Mouse (Mus musculus): ENCODE measurements at regions not wholly inside any gene's neighbourhood (a gene's known extent, or its start where the extent isn't known, plus 50 kb on each side); places are given as distances from the start of the nearest gene placed in this dataset.

DNA sequence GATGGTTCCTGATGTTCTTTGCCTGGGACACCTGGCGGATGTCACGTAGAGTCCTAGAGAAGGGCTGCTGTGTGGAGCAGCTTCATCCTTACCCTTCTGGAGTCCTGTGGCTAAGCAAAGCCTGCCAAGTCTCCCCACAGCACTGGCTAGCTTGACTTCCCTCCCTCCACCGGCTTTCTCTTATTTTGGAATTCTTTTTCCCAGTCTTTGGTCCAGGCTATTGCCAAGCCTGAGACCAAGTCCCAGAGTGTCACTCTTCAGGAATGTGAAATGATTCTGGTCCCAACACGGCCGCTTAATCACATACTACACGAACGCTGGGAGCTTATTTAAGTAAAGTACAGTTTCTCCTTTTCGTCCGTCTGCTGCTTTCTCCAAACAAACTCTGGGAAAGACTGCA is 146.4 kb downstream of the Fndc1 start:
- DNase-seq (ENCODE audit: low read depth, low spot score), result no peak

DNA sequence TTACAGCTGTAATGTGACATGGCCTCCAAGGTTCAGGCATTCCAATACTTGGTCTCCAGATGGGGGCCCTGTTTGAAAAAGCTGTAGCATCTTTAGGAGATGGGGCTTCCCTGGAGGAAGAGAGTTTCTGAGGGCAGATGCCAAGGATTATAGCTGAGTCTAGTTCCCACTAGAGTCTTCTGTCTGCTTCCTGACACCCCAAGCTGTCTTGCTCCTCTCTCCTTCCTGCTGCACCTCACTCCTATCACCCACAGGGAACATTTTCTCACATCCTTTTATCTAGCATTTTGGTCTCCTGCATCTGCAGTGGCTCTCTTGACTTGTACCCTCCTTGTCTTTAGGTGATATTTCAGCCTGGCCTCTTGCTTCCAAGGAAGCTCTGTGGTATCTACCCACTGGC is 147.3 kb downstream of the Fndc1 start:
- no peak for DNase-seq (ENCODE audit: low read depth, low spot score)

DNA sequence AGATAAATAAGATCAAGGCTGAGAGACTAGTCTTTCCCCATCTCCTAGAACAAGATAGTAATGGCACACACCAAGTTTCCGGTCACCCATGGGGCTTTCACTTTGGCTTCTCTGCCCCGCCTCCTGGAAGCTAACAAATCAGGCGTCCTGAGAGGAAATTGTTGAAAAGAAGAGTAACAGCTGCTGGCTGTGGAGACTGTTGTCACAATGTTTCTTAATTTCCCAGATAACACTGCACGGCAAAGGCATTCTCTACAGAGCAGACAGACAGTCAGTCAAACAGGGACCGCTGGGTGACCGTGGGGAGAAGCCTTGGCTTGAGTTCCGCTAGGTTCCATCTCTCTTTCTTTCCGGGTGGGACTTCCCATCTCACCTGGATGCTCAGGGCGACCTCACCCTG is 148.2 kb downstream of the Fndc1 start:
- no peak for DNase-seq (ENCODE audit: low read depth, low spot score)

DNA sequence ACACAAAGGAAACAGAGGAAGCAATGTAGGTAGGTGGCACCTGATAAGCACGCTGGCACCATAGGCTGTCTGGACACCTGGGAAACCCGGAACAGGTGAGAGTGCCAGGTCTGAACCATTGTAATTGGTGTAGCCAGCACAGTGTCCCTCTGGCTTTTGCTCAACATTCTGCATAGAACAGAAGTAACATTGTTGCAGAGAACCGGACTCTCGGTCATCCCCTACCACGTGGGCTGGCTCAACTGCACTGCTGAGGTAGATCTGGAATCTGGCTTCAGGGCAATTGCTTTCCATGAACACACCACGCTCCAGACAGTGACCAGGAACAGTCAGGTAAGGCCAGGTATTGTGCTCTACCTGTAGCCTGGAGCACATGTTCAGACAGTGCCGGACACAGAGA is 149.3 kb downstream of the Fndc1 start:
- DNase-seq (ENCODE audit: low read depth, low spot score), result no peak

DNA sequence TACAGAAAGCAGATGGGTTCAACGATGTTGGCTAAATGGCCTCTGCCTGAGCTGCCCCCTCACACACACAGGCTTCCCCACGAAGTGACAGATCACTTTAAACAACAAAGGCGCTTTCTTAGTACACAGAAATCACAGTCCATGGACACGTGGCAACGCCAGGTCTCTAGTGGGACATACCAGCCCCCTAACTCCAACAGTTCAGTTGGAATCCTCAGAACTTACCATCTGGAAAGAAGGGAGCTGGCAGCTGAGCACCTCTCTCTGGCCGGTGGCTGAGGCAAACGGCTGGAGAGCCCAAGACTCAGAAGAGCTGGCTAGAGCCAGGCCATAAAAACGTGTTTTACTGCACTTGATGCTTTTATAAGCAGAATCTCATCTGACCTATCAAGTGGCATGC is 149.8 kb downstream of the Fndc1 start:
- no peak for DNase-seq (ENCODE audit: low read depth, low spot score)

DNA sequence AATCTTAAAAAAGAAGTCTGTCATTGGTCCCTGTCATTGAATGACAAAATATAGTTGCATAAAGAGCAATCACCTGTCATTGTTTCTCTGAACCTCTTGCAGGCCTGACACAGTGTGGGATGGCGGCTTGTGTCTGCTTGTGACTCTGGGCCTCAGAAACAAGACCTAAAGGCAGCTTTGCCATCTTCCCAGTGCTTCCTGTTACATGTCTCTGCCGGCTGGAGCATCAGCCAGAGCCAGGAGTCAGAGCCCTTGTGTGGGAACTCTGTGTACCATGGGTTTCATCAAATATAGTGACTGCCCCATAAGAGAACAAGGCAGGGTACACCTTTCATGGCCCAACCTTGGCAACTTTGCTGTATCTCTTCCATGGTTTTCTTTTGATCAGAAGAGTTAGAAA is 150.3 kb downstream of the Fndc1 start:
- no peak for DNase-seq (ENCODE audit: low read depth, low spot score)

DNA sequence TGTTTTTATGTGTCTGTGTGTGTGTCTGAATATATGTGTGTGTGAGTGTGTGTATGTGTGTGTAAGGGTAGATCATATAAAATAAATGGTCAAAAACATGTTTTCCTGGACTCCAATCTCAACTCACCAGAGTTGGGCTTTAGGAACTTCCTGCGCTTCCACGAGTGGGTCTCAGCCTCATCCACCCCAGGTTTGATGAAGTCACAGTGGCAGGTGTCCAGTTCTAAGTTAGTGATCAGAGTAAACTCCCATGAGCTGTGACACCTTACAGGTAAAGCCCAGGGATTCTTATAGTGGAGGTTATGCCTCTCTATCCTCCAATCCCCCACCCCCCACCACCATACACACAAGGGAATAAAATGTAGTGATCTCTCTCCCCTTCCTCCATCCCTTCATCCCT is 152.6 kb downstream of the Fndc1 start:
- no peak for DNase-seq (ENCODE audit: low read depth, low spot score)

DNA sequence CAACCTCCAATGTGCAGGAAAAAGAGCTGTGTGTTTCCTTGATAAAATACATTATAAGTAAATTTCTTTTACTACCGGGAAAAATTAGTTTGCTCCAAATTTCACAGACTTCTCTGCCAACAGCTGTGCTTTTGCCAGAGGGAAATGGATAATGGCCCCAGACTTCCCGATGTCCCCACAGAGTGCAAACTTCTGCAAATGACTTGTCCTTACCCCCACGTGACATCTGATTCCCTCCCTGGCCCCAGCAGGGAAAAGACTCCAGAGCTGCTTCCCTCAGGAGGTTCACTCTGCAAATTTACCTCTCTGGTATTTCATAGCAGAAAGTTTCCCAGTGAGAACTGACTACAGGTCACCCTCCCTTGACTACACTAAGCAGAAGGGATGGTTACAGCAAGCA is 159.3 kb downstream of the Fndc1 start:
- no peak for DNase-seq (ENCODE audit: low read depth, low spot score)

DNA sequence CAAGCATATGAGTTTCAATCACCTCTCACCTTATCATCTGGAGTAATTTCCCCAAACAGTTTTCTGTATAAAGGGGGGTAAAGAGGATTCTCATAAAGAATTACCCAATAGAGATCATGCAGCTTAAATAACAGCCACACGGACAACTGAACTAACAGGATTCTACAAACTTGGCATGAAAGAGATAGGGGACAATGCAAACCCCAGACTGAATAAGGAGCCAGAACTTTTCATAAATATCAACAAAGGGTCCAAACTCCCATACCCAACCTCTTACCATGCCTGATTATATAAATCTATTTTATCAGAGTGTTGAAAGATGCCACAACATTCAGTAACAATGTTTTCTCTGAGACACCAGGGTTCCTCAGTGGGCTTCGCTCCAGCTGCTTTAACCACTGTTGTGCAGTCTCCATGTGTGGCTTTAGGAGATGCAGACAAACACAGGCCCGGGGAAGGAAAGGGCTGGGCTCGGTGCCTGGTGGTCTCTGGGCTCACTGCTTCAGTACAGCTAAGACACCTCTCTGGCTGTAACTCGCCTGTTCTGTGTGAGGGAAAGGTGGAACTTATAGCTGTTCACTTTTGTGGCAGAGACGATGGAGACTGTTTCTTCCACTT is 160.2 kb downstream of the Fndc1 start:
- DNase-seq (ENCODE audit: low read depth, low spot score), result no peak

DNA sequence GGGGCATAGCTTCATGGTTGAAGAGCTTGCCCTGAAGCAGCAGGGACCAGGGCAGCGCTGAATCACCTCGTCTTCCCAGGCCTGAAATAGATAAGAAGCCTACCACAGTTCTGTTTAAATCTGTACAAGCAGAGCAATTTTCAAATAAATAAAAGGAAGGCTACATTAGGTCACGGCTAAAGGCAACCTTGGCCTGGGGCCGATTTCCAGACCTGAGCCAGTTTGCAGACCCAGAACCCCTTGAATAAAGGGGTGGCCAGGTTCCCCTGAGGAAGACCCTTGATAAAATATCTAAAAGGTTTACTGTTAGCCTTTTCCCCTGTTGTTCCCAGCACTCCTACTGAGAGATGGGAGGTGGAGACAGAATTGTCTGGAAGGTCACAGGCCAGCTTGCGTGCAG is 160.9 kb downstream of the Fndc1 start:
- DNase-seq (ENCODE audit: low read depth, low spot score), result no peak

DNA sequence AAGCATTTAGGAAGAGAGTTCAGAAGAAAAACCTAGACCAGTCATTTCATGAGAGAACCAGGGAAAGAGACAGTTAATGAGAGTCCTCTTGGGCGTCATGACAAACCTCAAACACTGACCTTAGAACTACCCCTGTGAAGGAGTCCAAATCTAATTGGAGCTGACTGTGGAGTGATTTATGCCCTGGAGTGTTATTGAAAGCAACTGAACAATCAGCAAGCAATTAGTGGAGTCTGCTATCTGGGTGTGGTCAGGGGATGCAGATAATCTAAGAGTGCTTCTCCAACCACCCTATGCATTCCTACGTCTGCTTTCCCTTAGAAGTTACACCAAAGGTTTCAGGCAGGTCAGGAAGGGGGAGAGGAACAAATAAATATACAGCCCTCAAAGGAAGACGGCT is 161.4 kb downstream of the Fndc1 start:
- no peak for DNase-seq (ENCODE audit: low read depth, low spot score)

DNA sequence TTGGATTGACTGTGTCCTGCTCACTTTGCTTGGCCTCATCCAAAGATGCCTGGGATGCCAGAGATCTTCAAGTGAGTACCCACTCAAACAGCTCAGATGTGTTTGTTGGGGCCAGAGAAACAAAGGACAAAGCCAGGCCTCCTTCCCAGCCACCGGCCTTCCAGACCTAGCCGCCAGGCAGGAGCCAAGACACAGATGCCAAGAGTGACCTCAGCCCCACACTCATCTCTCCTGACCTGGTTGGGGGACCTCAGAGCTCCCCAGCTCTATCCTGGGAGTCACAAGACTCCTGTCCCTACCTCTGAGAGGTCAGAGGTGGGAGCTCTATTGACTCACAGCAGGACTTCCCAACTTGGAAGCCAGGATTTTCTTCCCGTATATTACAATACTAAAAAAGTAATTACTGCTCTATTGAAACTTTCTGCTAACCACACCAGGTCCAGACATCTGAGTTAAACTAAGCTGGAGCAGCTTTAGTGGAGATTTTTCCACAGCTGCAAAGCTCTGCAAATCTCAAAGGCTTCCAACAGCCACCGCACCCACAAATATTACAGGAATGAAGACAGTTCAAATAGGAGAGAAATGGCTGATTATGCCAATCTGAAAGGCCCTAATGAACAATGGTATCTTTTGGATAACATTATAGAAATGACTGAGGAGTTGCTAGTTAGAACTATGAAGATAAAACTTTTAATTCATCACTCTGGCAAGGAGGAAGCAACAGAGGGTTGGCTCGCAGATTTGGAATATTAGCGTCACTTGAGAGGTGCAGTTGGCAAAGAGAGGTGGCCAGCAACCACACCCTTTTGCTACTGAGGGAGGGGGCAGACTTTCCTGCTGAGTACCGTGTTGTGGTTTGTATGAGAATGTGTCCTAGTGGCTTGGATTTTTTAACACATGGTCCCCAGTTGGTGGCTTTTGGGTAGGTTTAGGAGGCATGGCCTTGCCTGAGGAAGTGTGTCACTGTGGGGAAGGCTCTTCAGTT is 162.9 kb downstream of the Fndc1 start:
- no peak for DNase-seq (ENCODE audit: low read depth, low spot score)

DNA sequence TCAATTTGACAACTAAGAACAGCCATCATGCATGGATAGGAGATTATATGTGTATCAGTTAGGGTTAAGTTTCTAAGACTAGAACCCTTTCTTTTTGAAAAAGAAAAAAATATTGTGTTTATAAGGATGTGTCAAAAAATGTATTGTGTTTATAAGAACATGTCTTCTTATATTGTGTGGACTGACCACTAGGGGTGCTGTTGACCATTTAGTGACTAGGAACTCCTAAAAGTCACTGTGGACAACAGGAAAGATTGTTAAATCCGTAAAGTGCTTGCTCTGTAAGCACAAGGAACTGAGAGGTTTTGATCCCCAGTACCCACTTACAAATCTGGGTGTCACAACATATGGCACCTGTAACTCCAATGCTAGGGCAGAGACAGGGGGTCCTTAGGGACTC is 170.6 kb downstream of the Fndc1 start:
- DNase-seq (ENCODE audit: low read depth, low spot score), result peak; percentile 55

DNA sequence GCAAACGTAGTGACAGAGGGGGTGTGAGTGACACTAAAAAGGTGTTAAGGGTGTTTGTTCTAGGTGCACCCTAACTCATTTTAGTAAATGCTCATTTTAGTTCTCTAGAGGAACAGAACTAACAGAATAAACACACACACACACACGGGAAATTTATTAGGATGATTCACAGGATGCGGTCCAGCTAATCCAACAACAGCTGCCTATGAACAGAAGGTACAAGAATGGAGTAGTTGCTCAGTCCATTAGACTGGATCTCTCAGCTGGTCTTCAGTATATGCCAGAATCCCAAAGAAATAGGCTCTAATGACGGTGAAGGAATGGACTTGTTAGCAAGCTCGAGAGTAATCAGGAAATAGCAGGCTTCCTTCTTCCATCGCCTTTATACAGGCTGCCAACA is 171.1 kb downstream of the Fndc1 start:
- DNase-seq (ENCODE audit: low read depth, low spot score), result no peak

DNA sequence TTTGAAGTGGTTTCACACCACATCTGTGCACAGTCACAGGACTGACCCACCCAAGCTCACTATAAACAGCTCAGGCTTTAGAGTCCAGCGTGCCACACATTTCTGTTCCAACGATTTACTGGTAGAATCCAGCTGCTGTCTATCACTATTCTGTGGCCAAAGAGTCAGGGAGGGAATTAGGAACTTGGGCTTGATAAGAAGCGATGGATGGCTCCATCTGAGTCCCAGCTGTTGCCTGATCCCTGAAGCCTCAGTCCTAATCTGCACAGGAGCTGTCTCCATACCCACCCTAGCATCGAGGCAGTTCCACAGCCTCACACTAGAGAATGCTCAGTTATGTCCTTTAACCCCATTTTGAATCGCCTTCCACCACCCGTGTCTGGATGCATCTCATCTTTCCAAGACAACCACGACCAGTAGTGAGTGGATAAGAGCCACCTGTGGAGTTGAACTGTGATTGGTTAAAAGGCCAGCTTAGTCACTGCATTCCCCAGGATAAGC is 173.0 kb downstream of the Fndc1 start:
- DNase-seq (ENCODE audit: low read depth, low spot score), result no peak

DNA sequence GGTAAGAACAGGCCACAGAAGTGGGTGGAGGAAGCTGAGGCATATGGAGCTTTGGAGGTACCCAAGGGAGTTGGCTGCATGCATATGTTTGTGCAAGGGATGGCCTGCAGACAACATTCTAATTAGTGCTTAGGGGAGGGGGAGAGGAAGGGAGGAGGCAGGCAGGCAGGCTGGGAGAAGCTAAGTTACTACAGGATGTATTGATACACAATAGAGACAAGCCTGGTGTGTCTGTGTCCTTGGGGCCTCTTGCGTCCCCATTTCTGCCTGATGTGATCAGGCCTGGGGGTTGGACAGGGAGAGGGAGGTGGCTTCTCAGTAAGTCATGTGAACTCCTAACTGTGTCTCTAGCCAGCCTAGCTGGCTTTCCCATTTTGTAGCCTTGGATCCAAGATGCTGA is 175.1 kb downstream of the Fndc1 start:
- DNase-seq (ENCODE audit: low read depth, low spot score), result no peak

DNA sequence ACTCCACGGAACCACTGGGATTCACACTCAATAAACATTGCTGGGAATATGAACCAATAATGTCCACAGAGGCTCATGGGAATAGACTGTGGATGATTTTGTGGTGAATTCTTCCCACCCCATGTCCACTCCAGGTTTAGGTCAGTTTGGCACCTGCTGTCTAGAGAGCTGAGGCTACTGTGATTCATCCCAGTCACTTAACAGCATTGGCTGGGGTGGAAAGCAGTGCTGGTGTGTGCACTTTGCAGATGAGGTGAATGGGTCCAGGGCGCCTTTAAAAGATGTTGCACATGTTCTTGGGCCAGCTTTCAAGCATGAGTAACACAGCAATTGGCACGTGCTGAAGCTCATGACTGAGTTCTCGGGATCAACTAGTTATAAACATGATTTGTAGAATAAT is 176.7 kb downstream of the Fndc1 start:
- no peak for DNase-seq (ENCODE audit: low read depth, low spot score)

DNA sequence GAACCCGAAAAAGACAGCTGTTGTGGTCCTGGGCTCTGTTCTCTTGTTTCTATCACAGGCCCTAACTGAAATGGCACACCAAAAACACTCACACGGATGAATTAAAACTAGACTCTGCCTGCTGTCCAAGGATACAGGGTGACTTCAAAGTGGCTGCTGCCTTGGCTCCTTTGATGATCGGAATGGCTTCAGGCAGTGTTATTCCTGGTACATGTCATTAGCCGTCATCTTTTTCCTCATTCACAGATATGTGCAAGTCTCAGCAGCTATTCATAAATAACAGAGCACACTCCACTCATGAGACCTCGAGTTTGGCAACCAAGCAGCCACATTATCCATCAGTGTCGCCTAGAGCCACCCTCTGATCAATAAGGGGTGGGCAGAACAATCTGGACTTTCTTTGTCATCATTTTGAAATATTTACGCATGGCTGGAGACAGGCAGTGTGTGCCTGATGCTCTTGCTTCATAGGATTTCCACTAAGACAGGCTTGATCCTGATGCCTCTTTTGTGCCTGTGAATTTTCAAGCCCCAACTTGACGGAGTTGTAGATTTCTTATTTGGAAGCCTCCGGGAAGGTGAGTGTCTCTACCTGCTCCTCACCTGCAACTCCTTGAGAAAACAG is 182.1 kb downstream of the Fndc1 start:
- DNase-seq (ENCODE audit: low read depth, low spot score), result no peak

DNA sequence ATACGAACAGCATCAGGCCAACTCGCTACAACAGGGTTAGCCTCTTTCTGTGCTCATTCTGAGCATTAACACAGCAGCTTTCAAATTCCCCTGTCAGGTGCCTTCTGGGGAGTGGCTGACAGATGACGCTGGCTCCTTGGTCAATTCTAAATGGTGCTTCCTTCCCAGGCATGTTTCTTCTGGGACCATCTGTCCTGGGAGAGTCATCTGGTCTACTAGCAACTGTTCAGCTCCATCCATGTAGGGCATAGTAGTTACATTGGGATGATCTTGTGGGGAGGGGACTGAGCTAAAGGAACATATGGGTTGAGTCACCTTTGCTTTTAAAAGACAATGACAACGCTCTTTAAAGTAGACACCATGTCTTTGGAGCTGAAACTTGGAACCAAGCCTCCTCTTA is 183.5 kb downstream of the Fndc1 start:
- no peak for DNase-seq (ENCODE audit: low read depth, low spot score)

DNA sequence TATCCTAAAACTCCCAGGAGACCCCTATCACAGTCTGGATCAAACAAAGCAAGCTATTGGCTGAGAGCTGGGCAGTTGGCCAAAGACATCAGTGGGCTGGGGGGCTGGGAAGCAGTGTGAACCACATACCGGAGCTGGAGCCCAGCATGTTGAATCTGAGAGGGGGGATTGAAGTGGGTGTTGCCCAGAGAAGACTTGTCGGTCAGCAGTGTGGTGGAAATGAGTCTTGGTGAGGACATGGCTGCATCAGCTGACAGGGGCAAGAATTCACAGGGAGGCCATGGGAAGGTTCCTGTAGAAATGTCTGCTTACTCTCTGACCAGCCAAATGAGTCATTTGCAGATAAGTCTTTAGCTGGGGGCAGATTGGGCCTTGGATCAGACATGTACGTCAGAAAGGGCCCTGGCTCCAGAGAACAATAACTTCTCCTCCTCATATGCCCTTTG is 184.6 kb downstream of the Fndc1 start:
- no peak for DNase-seq (ENCODE audit: low read depth, low spot score)

DNA sequence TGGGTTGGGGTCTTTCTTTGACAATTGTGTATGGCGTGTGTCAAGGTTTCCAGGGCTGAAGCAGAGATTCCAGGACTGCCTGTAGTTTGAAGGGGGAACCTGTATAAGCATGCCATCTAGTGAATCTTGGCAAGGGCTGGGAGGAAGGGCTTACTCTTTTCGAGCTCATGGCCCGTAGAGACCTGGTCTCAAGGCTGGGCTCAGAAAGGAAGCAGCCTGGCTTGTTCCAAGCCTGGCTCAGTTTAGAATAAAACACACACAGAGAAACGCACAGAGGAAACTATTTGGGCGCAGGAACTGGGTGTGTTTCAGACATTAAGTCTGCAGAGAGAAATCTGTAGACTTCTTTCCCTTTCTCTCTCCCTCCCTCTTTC is 192.8 kb downstream of the Fndc1 start:
- no peak for DNase-seq (ENCODE audit: low read depth, low spot score)
